Comparison of ENCODE assay signal across 10 mouse cellular contexts in genomic region chr10:76733677-76734068, GRCm38 (mm10). TPM values are rescaled to one million over a fixed set of nuclear protein-coding genes. Genes with fewer than 3 reads are reported as not detected.
A peak's percentile ranks its signal among the peaks of the same experiment; 100 is the strongest.
DNase-seq lines count a peak whose midpoint lies in the region; ATAC-seq and TF ChIP-seq lines count a peak whose summit lies in the region.
"Had no signal": no experiment of that assay in that cellular context is flagged by ENCODE, and none has a peak within 500 bp of the region (broad histone marks: within the 10 kb centered on the region; RNA-seq: fewer than 3 reads in every experiment).

No protein-coding gene starts in this region.

- H3K4me3 ChIP-seq in heart, adult 2 months = peak overlapping the region; percentile 6; the same call in 1 of the 2 replicates
- H3K4me3 ChIP-seq in megakaryocyte, embryonic 14.5 days (replicated peaks) = peak overlapping the region; percentile 5
- peak overlapping the region; percentile 37; the same call in 1 of the 2 replicates for H3K4me3 ChIP-seq in limb, embryonic 10.5 days
- peak overlapping the region; percentile 9; the same call in 1 of the 2 replicates for H3K4me3 ChIP-seq in stomach, embryonic 14.5 days (ENCODE audit: low read depth, low read length)

- ATAC-seq in megakaryocyte, adult 5-6 weeks (ENCODE audit: poor library complexity, severe bottlenecking) = no peak
- ATAC-seq in stomach, embryonic 14.5 days (ENCODE audit: insufficient number of reproducible peaks, insufficient read depth, low FRiP score, low read depth) = no peak

- intact Hi-C loops in heart, adult 2 months (cut with DNase I) = loop anchor here (1.0 to 2.0 kb wide), 3 partner anchors 111 to 278 kb away; partner anchors contain the start of gene Col6a2
- intact Hi-C loops in heart, postnatal 14 days (cut with DNase I) = loop anchor here (2.0 kb wide), 2 partner anchors 111 to 183 kb away; partner anchors contain the start of gene Col6a2

- no peaks in the 10 kb centered on the region for H3K36me3 ChIP-seq in heart, adult 2 months (ENCODE audit: control insufficient read depth, insufficient read depth, low read length)
- no peaks in the 10 kb centered on the region for H3K36me3 ChIP-seq in megakaryocyte, embryonic 14.5 days (replicated peaks; ENCODE audit: low read length)
- no peaks in the 10 kb centered on the region for H3K36me3 ChIP-seq in limb, embryonic 10.5 days
- no peaks in the 10 kb centered on the region for H3K36me3 ChIP-seq in stomach, embryonic 14.5 days (ENCODE audit: control insufficient read depth, insufficient read depth, low read length)

- peak overlapping the region; percentile 73 for H3K27ac ChIP-seq in heart, adult 2 months
- H3K27ac ChIP-seq in limb, embryonic 10.5 days = peak overlapping the region; percentile 87
- peak overlapping the region; percentile 96 for H3K27ac ChIP-seq in stomach, embryonic 14.5 days (ENCODE audit: low read length)
- H3K27ac ChIP-seq: macrophage had no signal

- H3K9ac ChIP-seq in heart, adult 2 months (ENCODE audit: low read depth, low read length) = peak overlapping the region; percentile 22; the same call in 1 of the 2 replicates
- 0 out of 2 replicates have a peak overlapping the region, but pooled peaks have one; percentile 6 for H3K9ac ChIP-seq in stomach, embryonic 14.5 days (replicated peaks; ENCODE audit: low read depth, low read length)

- TF ChIP-seq POLR2A in heart, adult 2 months (IDR thresholded peaks at IDR 0.05; ENCODE audit: insufficient read depth, low read depth, low read length) = no peak

- TF ChIP-seq EP300 in heart, adult 2 months (IDR thresholded peaks at IDR 0.05; ENCODE audit: insufficient read depth, low read depth, low read length) = no peak

- TF ChIP-seq CTCF in heart, adult 2 months (IDR thresholded peaks at IDR 0.05) = no peak

- peaks cover 9% of the 10 kb centered on the region for H3K9me3 ChIP-seq in megakaryocyte, embryonic 14.5 days
- no peaks in the 10 kb centered on the region for H3K9me3 ChIP-seq in limb, embryonic 10.5 days (replicated peaks)
- H3K9me3 ChIP-seq in stomach, embryonic 14.5 days (ENCODE audit: control insufficient read depth, low read depth, low read length) = no peaks in the 10 kb centered on the region

- peaks cover 18% of the 10 kb centered on the region for H3K4me1 ChIP-seq in heart, adult 2 months (ENCODE audit: control insufficient read depth, insufficient read depth, low read length)
- H3K4me1 ChIP-seq in megakaryocyte, embryonic 14.5 days = peaks cover 19% of the 10 kb centered on the region
- H3K4me1 ChIP-seq in limb, embryonic 10.5 days = peaks cover 35% of the 10 kb centered on the region
- peaks cover 31% of the 10 kb centered on the region for H3K4me1 ChIP-seq in stomach, embryonic 14.5 days (ENCODE audit: control insufficient read depth, insufficient read depth, low read length)

- peak overlapping the region; percentile 26 for H3K4me2 ChIP-seq in stomach, embryonic 14.5 days (replicated peaks; ENCODE audit: low read depth, low read length)

- DNase-seq in heart, adult 2 months = no peak
- no peak for DNase-seq in heart, postnatal 14 days
- DNase-seq in limb, embryonic 10.5 days (ENCODE audit: low spot score) = peak; percentile 30
- no peak for DNase-seq in urinary bladder, adult 18-20 months (ENCODE audit: low spot score in 2 of 2)
- no peak for DNase-seq in adrenal gland, postnatal 36 days
- DNase-seq: spleen, adult 18-20 months had no signal

- H3K79me2 ChIP-seq in heart, adult 2 months (replicated peaks; ENCODE audit: control insufficient read depth, insufficient read depth, low read length) = no peaks in the 10 kb centered on the region

- WGBS in heart, adult 2 months = 50% methylated on average over 3 of the region's 3 CpGs
- 52% methylated on average over 3 of the region's 3 CpGs for WGBS in limb, embryonic 10.5 days
- WGBS in stomach, embryonic 14.5 days = 30% methylated on average over 3 of the region's 3 CpGs

- no peaks in the 10 kb centered on the region for H3K27me3 ChIP-seq in heart, adult 2 months (ENCODE audit: control insufficient read depth, insufficient read depth, low read length)
- H3K27me3 ChIP-seq in megakaryocyte, embryonic 14.5 days (replicated peaks) = peaks cover 51% of the 10 kb centered on the region
- H3K27me3 ChIP-seq in limb, embryonic 10.5 days (ENCODE audit: low read depth, poor library complexity, severe bottlenecking) = no peaks in the 10 kb centered on the region
- H3K27me3 ChIP-seq in stomach, embryonic 14.5 days (ENCODE audit: control insufficient read depth, insufficient read depth, low read length) = no peaks in the 10 kb centered on the region

RNA-seq across cellular contexts. Expression of gene Col6a1, which starts 7.7 kb away (rescaled TPM):
- total RNA-seq in heart, adult 2 months (2021) = 10 to 100 TPM; 30.5 to 52.4 TPM
- polyA plus RNA-seq in heart, adult 2 months (2012; rRNA removed) = 75.5 and 95.3 TPM in 2 replicates
- total RNA-seq in heart, postnatal 14 days (2021) = 100 to 1,000 TPM; 142 to 151 TPM
- polyA plus RNA-seq in megakaryocyte, embryonic 14.5 days (2012; ENCODE audit: insufficient read depth, low replicate concordance) = not detected in 2 replicates
- total RNA-seq in megakaryocyte, adult 5-6 weeks (2015) = 0.09 and 0.41 TPM in 2 replicates
- 0.40 and 0.41 TPM in 2 replicates for total RNA-seq in megakaryocyte, adult 5-6 weeks (2017)
- 4.1 and 7.8 TPM in 2 replicates for polyA plus RNA-seq in limb, embryonic 10.5 days (2016; fragmentation: Nextera tagmentation; extraction: Ambion mirVana)
- 275 and 292 TPM in 2 replicates for polyA plus RNA-seq in stomach, embryonic 14.5 days (2014; fragmentation: Nextera tagmentation; extraction: Ambion mirVana)
- total RNA-seq in adrenal gland, postnatal 36 days (2021) = 100 to 1,000 TPM; 295 to 316 TPM

Comparison
In these comparisons a context has a peak if more than half of its experiments do, and no peak if none do; other contexts are left out.
1. RNA of gene Col6a1, which starts 7.7 kb away (total RNA-seq): 295 to 316 TPM in adrenal gland, postnatal 36 days, 142 to 151 TPM in heart, postnatal 14 days and 30.5 to 52.4 TPM in heart, adult 2 months; 0.09 to 0.41 TPM in megakaryocyte, adult 5-6 weeks; every median in the first group is over 10 times any median in the second.
2. Peak in every context shown above with its lines, with median percentiles within 50 percentile points of each other: H3K27ac ChIP-seq and H3K4me3 ChIP-seq.